Mouse (Mus musculus) lung, postnatal 14 days (tissue): ENCODE results near the gene Mfsd4b5.
"Not testable (repeated sequence)": the region's sequence is repeated elsewhere in the genome, so short reads cannot be mapped to it uniquely, and the experiment has no call there.

Experiments used
- DNase-seq: peaks from one replicate; pipeline ENCODE4 v3.0.0; 2021

Mfsd4b5 gene

DNA sequence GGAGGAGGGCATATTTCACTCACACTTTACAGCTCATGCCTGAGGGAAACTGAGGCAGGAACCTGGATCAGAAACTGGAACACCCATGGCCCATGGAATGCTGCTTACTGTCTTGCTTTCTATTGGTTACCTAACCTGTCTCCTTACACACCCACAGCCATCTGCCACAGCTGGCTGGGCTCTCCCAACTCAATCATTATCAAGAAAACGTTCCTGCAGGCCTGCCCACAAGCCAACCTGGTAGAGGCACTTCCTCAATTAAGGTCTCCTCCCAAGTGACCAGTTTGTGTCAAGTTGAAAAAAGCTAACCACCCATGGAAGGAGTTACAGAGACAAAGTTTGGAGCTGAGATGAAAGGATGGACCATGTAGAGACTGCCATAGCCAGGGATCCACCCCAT, 24.5 kb downstream of the Mfsd4b5 start:
- DNase-seq = no peak

- no peak for DNase-seq
These were observed 26.0 kb downstream of the Mfsd4b5 start for GRCm38 (mm10) chr10:39960441-39960822.

DNA sequence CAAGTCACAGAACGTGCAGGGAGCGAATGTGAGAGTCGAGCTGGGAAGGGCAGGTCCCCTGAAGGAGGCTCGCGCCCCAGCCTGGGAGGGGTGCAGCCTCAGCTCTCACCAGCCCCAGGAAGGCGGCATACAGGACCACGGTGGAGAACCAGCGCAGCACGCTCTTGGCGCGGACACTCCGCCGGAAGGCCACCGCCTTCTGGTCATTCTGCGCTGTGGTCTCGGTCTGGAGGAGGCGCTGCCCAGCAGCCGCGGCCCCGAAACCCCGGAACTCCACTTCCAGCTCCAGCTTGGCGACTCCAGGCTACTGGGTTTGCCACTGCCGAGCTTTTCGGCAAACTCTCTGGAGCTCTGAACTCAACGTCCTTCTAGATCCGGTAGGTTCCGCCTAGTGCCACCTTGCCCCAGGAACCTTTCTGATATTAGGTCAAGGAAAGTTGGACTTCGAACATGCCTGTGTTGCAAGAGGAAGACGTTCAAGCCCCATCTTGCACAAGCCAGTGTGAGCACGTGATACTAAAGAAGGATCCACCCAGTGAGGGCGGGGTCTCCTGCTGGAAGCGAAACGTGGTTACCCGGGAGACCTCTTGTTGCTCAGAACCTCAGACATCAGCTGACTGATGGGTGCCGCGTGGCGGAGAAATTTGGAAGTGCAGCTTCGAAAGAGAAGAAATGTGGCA, 26.5 kb downstream of the Mfsd4b5 start, which contains the start of gene Mfsd4b3:
Gene Mfsd4b3 (minus strand): TSS at position 393 of the 680 bp plus-strand sequence.
- peak; percentile 95 for DNase-seq

- DNase-seq = no peak
These were observed 28.2 kb downstream of the Mfsd4b5 start for GRCm38 (mm10) chr10:39958266-39958665.

- no peak for DNase-seq
These were observed 30.0 kb downstream of the Mfsd4b5 start for GRCm38 (mm10) chr10:39956340-39956878.

- DNase-seq = no peak
These were observed 31.3 kb downstream of the Mfsd4b5 start for GRCm38 (mm10) chr10:39955163-39955562.

- no peak for DNase-seq
These were observed 37.0 kb downstream of the Mfsd4b5 start for GRCm38 (mm10) chr10:39949377-39949954.

- DNase-seq = not testable (repeated sequence)
These were observed 39.3 kb downstream of the Mfsd4b5 start for GRCm38 (mm10) chr10:39947195-39947594.

GRCm38 (mm10) chr10:39936553-39936952, 49.9 kb downstream of the Mfsd4b5 start:
- no peak for DNase-seq

DNA sequence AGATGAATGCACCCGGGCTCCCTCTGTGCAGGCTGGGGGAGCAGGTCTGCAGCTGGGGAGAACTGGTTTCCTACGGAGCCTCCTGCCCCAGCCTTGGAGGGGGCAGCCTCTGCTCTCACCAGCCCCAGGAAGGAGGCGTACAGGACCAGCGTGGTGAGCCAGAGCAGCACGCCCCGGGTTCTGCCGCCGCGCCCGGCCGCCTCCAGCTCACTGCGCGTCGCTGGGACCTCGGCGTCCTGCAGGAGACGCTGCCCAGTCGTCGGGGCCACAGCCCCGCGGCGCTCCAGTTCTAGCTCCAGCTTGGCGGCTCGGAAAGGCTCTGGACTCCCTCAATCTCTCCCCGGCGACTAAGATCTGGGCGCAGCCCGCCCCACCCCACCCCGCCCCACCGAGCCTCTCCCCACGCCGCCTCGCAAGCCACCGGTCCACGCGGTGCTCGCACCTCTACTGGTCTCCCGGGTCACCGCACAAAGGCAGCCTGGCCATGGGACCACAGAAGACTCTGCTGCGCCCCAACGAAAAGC, 59.8 kb downstream of the Mfsd4b5 start, which contains the start of gene Mfsd4b2:
Gene Mfsd4b2 (minus strand): TSS at position 308 of the 524 bp plus-strand sequence.
- DNase-seq = no peak

GRCm38 (mm10) chr10:39924556-39924955, 61.9 kb downstream of the Mfsd4b5 start:
- not testable (repeated sequence) for DNase-seq

DNA sequence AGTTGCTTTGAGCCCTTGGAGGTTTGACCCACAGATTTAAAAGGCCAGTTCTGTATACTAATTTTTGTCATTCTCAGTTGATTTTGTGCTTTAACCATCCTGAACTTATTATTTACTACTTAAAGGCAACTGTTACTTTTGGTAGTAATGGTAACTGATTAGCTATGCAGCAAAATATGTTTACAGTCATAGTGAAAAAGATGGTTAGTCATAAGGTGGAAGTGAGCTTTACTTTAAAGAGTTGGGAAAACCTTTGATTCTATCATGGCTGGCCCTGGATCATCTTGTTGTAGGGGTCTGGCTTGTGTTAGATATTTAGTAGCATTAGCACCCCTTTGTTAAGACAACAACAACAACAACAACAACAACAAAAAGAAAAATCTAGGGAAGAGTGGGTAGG, 73.8 kb downstream of the Mfsd4b5 start:
- DNase-seq = no peak

DNA sequence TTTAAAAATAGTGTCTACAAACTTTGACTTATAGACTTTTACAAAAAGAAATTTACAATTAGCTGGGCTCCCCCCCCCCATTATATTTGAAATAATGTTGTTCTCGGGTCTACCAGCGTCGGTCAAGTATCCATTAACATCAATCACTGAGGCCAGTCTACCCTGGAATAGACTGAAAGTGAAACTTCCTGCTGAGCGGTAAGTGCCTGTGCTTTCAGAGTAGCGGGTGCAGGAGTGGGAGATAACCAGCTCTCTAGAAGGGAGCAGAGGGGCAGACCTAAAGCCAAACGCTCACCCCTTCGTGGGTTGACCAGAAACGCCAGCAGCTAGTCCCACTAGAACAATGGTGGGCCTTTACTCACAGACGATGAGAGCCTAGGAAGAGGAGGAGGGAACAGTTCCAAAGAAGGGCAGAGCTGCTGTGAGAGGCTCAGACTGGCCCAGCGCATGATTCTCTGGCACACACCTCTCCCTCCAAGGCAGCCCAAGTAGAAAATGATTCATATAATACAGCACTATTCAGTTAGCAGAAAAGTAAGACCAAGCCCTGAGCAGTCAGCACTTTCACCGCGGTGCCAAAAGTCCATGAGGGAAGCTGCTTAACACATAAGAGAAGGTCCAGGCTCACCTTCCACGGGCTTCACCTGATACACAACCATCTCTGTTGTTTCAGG, 77.5 kb downstream of the Mfsd4b5 start:
- no peak for DNase-seq
